Mouse (Mus musculus) embryo, embryonic 11 days (tissue): ENCODE data around the gene C2cd4a.

Experiments used
- DNase-seq: peaks from one replicate; pipeline ENCODE4 v3.0.0-alpha.2; 2015

The C2cd4a gene

GRCm38 (mm10) chr9:67832046-67832605 lies at the start of gene C2cd4a:
Gene C2cd4a, minus strand, starts transcription at chr9:67832330.
- DNase-seq, result peak; percentile 80

DNA sequence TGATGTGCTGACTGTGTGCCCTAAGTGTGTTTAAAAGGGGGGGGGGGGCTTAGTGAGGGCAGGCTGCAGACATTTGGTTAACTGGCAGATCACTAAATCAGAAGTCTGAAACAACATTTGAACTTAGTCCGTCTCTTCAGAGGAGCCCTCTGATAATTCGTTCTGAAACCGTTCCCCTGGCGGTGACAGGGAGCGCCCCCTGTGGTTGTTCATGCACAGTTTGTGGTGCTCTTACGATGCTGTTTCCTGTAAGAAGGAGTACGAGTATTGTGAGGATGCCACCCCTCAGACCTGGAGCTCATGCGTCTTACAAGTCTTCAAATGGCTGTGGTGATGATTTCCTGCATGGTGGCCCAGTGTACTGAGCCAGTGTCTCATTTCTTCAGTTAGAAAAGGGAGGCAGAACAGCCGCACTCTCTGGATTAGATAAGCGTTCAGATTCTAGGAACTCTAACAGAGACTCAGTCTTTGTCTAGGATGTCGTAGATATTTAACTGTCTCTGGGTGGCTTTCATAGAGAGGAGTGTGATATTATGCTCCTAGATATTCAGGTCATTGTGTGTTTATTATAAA lies 46.2 kb upstream of the C2cd4a start:
- no peak for DNase-seq

DNA sequence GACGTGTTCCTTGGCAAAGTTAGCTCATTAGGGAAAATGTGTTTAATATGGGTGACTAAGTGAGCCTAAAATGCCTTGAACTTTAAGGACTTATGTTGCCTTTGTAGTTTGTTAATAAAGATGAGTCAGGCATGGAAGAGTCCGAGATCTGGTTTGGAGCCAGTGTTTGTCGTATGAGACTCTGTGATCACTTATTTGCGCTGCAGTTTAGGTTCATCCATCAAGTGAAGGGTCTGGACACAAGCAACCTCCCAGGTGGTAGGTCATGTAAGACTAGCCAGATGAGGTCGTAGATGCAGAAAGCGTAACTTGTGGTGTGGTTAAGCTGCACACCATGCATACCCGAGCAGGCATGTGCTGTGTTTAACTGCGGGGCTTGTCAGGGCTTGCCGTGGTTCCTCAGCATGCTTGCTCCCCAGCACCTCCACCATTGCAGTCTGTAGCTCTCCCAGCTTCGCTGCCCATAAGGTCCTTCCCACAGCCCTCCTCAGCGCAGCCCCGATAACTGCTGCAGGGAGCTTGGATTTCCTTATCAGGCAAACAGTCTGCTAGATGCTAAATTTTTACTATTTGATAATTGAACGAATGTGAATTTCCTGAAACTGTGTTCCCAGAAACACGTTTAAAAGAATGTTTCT lies 45.1 kb upstream of the C2cd4a start:
- no peak for DNase-seq

GRCm38 (mm10) chr9:67875337-67875736 lies 43.2 kb upstream of the C2cd4a start:
- DNase-seq, result peak; percentile 43

GRCm38 (mm10) chr9:67874522-67875222 lies 42.5 kb upstream of the C2cd4a start:
- no peak for DNase-seq

- no peak for DNase-seq
Measured at GRCm38 (mm10) chr9:67869691-67870450, 37.7 kb upstream of the C2cd4a start.

GRCm38 (mm10) chr9:67867411-67867810 lies 35.3 kb upstream of the C2cd4a start:
- no peak for DNase-seq

- peak; percentile 33 for DNase-seq
Measured at GRCm38 (mm10) chr9:67865411-67865810, 33.3 kb upstream of the C2cd4a start.

DNA sequence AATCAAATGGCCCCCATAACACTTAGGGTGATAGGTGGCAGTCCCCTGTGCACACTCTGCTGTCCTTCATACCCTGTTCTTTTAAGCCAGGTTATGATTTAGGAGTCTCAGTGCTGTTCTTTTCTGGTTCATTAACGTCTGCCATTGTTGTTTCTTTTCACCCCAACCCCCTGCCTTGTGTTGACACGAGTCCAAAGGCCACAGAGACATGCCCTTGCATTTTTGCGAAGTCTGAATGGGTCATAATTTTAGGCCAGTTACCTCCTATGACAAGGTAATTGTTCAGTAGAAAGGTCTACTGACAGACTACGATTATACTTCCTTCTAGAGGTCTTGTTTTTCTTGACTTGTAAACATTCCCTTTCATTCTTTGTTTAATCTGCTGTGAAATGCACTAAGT lies 31.9 kb upstream of the C2cd4a start:
- no peak for DNase-seq

DNA sequence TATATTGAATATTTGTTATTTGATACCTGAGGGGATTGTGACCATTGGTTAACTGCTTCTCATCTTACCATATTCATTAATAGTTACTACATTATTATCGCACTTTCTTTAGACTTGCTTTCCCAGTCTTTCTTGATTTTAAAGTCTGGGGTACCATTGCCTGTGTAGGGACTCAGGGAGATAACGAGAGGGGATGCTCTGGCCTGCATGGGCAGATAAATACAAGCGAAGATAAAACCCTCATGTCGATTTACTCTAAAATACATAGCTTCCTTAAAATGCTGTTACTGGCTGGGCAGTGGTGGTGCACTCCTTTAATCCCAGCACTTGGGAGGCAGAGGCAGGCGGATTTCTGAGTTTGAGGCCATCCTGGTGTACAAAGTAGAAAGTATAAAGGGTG lies 31.2 kb upstream of the C2cd4a start:
- no peak for DNase-seq

- no peak for DNase-seq
Measured at GRCm38 (mm10) chr9:67860273-67860672, 28.1 kb upstream of the C2cd4a start.

DNA sequence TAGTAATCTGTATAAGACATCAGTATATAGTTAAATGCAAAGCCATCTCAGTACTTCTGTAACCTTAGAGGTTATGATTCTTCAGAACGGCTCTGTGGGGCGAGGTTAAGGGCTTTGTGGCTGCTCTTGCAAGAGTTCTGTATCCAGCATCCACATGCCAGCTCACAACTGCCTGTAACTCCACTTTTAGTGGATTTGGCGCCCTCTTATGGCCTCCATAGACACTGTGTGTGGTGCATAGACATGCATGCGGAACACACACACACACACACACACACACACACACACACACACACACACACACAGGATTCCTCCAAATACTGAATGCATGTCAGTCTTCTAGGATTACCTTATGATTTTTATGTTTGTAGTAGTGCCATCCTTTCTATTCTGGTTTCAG lies 19.0 kb upstream of the C2cd4a start:
- DNase-seq, result peak; percentile 37

DNA sequence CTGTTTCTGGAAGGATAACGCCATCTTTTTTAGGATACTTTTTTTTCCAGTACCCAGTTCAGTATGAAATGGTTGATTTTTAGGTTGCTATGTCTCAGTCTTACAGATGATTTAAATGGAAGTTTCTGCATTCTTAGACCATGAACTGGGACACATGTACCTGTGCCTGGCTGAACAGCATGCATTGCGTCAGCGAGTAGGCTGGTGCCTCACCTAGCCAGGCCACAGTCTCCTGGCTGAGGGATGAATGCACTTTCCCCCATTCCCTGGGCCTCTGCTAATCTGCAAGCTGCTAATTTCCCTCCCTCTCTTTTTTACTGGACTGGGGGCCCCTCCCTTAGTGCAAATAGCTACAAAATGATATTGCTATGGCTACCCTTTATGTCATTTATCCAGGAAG lies 17.7 kb upstream of the C2cd4a start:
- no peak for DNase-seq

- no peak for DNase-seq
Measured at GRCm38 (mm10) chr9:67849397-67849796, 17.3 kb upstream of the C2cd4a start.

DNA sequence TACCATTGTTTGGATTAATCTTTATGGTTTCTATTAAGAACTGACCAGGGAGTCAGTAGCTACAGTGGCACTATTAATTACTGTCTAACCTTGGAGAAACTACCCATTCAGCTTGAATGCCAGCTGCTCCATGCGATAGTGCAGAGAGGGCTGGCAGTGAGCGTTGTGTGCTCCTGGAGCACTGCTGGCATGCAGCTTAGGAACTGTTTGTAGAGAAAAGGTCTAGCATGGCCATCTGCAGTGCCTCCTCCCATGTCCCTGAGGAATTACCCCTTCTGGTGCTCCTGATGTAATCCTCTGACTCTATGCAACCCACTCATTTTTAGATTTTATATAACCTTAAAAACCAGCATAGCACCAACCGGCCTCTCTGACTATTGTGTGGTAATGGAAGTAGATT lies 15.5 kb upstream of the C2cd4a start:
- DNase-seq, result no peak

- no peak for DNase-seq
Measured at GRCm38 (mm10) chr9:67846089-67846488, 14.0 kb upstream of the C2cd4a start.

- no peak for DNase-seq
Measured at GRCm38 (mm10) chr9:67845648-67846047, 13.5 kb upstream of the C2cd4a start.

GRCm38 (mm10) chr9:67845012-67845411 lies 12.9 kb upstream of the C2cd4a start:
- no peak for DNase-seq

DNA sequence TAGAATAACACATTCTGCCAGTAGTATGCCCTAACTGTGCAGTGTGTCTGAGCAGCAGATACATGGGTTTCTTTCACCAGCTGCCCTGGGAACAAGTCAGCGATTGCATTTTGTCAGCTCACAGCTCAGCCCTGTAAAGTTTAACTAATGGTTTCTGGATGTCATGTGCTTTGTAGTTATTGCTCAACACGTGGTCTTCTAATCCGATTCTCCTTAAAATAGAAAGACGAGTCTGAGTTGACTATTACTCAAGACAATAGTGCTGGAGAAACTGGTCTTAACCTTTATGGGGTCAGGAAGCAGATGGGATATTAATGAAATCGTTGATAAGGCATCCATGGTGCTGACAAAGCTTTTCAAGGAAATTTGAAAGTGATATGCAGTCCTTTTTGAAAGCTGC lies 10.7 kb upstream of the C2cd4a start:
- no peak for DNase-seq

DNA sequence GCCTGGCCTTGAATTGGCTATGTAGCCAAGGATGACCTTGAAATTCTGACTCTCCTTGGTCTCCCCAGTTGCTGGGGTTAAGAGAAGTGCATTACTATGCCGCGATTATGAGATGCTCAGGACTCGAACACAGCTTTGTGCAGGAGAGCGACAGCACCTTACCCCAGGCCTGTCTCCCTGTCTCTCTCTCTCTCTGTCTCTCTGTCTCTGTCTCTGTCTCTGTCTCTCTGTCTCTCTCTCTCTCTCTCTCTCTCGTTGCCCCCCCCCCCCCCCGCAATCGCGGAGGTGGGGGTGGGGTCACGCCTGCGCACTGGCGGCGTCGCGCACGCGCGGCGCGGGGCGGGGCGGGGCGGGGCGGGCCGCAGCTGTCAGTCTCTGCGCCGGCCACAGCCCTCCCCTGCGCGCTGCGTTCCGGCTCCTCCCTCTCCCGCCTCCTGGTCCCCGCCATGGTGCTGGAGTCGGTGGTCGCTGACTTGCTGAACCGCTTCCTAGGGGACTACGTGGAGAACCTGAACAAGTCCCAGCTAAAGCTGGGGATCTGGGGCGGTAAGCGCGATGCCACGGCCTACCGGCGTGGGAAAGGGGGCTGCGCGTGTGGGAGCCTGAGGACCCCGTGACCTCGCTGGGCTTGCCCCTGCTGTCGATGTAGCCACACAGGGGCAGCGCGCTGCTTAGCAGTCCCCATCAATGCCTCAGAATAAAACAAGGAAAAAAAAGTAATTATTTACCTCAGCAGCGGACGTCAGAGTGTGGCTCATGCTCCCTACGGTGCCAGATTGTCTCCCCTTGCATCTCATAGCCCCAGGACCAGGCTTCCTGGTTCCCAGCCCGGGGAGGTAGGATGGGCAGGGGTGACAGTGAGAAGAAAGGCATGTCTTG lies 8.1 kb upstream of the C2cd4a start, which contains the start of gene Vps13c:
TSS of gene Vps13c (plus strand) at position 416 of the 879 bp plus-strand sequence.
- peak; percentile 91 for DNase-seq

DNA sequence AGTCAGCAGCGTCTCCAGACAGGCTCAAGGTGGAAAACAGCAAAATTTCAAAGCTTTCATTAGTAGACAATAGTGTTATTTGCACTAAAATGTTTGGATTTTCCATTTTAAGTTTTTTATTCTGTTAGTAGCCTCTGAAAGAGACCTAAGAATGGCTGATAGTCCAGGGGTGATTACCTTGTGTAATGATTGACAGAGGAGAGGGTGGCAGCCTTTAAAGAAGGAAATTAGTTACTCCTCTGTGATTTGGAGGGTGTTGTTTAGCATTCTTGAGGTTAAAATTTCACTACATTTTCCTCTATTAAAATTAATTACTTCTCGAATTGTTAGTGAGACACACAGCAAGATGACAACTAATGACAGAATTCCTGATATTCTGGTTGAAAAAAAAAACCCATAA lies 5.2 kb upstream of the C2cd4a start:
- no peak for DNase-seq

DNA sequence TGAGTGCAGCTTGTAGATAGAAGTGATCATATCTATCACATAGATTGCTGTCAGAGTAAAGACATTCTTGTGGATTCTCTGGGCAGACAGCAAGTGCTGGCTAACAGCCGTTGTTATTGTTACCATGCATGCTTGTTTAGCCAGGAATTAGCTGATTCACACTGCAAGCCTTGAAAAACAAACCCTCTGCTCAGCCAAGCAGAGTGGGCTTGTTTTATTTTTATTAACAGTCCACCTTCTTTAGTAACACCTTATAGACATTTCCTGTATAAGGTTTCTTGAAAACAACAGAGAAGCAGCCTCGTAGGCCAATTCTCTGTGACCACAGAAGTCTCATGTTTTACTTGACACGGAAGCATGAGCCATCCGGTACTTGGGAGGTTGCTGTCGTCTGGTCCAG lies 2.4 kb upstream of the C2cd4a start:
- DNase-seq, result no peak
